Comparison of ENCODE assay signal across 15 mouse cellular contexts in genomic region chr7:135930091-135930490, GRCm38 (mm10).
DNase-seq lines count a peak whose midpoint lies in the region; ATAC-seq lines count a peak whose summit lies in the region.
"Had no signal": no experiment of that assay in that cellular context is flagged by ENCODE, and none has a peak within 500 bp of the region (broad histone marks: within the 10 kb centered on the region; RNA-seq: fewer than 3 reads in every experiment).

No protein-coding gene starts in this region.

- DNase-seq in cerebellum, postnatal 14 days = peak; percentile 14 to 21
- DNase-seq in cerebellum, postnatal 36 days = no peak
- DNase-seq in gastrocnemius, postnatal 25 days = peak; percentile 20
- DNase-seq in gastrocnemius, postnatal 4 days (ENCODE audit: low spot score in 2 of 2) = no peak
- peak; percentile 64 for DNase-seq in left cerebral cortex, postnatal 4 days
- no peak for DNase-seq in left cerebral cortex, adult 18-20 months (ENCODE audit: low spot score in 2 of 2)
- DNase-seq in kidney, adult 9 months = no peak
- DNase-seq: adrenal gland, postnatal 10 days; cerebellum, adult 18-20 months; heart, postnatal 14 days; kidney, adult 8-10 months had no signal

- intact Hi-C loops in left cerebral cortex, postnatal 4 days (cut with DNase I) = no loop called here

- ATAC-seq in erythroblast, adult 5-6 weeks (replicated peaks; ENCODE audit: low FRiP score, poor library complexity, severe bottlenecking) = 0 out of 2 replicates have a peak, but pooled peaks have one; percentile 43
- ATAC-seq: forebrain, embryonic 15.5 days; inflammation-experienced regulatory T-cells, adult 6 months; intestine, postnatal 0 days had no signal

Comparison
In these comparisons a context has a peak if more than half of its experiments do, and no peak if none do; other contexts are left out.
1. DNase-seq: peak in cerebellum, postnatal 14 days (2 of 2), gastrocnemius, postnatal 25 days (single experiment) and left cerebral cortex, postnatal 4 days (single experiment); none in cerebellum, postnatal 36 days (0 of 2), gastrocnemius, postnatal 4 days (0 of 2), left cerebral cortex, adult 18-20 months (0 of 2) and kidney, adult 9 months (single experiment).